Mouse (Mus musculus): ENCODE data around the gene Fam171a2. TPM values are rescaled to one million over a fixed set of nuclear protein-coding genes. Genes with fewer than 3 reads are reported as not detected.
A peak's percentile ranks its signal among the peaks of the same experiment; 100 is the strongest.

Fam171a2 gene
- polyA plus RNA-seq, 1 experiment from 2014 or later = 22.5 TPM

DNA sequence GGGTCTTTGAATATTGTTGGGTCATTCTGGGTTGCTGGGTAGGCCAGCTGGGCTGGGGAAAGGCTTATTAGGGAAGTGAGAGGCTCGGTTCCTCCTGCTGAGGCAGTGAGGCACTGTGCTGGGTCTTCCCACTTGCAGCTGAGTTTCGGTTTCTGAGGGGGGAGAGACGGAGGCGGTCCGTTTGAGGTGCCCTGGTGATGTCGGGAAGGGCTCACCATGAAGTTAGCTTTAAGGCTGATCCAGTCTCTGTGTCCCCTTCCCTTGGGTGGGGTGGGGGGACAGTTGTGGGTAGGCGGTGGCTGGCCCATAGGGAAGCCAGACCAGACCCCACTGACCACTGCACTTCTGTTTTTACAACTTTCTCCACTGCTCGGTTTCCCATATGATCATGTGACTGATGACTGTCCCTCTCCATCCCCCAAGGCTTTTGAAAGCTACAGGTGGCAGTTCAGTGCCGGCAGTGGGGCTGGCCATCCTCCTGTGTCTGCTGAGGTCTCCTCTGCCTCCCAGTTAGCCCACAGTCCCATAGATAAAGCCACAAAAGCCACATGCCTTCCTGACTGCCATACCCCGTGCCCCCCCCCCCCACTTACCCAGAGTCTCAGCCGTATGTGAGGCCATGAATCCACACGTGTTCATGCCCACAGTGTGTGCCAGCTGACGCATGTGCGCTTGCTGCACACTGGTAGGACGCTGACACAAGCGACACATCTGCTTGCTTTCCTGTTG lies 15.2 kb downstream of the Fam171a2 start:
- ATAC-seq (replicated peaks) = no peak
- no peak overlapping the region for H3K9ac ChIP-seq (replicated peaks)
- no peak overlapping the region for H3K27ac ChIP-seq (replicated peaks)
- no peaks in the 10 kb centered on the region; the same call in 1 of the 2 replicates for H3K27me3 ChIP-seq
- H3K4me1 ChIP-seq = peaks cover 38% of the 10 kb centered on the region
- no peak overlapping the region for H3K4me3 ChIP-seq
- H3K9me3 ChIP-seq = no peaks in the 10 kb centered on the region
- peaks cover 25% of the 10 kb centered on the region for H3K36me3 ChIP-seq
- 68% methylated on average over 16 of the region's 16 CpGs for WGBS
- no peak overlapping the region for H3K4me2 ChIP-seq (replicated peaks)

DNA sequence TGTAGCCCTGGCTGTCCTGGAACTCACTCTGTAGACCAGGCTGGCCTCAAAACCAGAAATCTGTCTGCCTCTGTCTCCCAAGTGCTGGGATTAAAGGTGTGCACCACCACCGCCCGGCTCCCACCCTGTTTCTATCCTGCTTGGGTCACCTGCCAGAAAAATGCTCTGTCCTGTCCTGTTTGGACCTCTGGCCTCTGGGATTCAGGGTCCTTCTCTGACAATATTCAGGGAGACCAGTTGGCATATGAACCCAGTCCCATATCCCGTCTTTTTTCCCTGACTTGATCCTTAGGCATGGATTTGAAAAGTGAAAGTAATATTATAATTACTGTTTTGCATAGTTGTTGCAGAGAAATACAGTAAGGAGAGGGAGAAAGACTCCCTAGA lies 15.8 kb downstream of the Fam171a2 start:
- Histone ChIP-seq H3K9me3 (no peaks in the 10 kb centered on the region), H3K27ac (replicated peaks) (no peak overlapping the region), H3K4me3 (no peak overlapping the region), H3K36me3 (peaks cover 21% of the 10 kb centered on the region), H3K4me1 (peaks cover 33% of the 10 kb centered on the region), H3K4me2 (replicated peaks) (no peak overlapping the region), H3K27me3 (no peaks in the 10 kb centered on the region; the same call in 1 of the 2 replicates), H3K9ac (replicated peaks) (no peak overlapping the region)
- WGBS = 88% methylated on average over 3 of the region's 3 CpGs
- no peak for ATAC-seq (replicated peaks)

DNA sequence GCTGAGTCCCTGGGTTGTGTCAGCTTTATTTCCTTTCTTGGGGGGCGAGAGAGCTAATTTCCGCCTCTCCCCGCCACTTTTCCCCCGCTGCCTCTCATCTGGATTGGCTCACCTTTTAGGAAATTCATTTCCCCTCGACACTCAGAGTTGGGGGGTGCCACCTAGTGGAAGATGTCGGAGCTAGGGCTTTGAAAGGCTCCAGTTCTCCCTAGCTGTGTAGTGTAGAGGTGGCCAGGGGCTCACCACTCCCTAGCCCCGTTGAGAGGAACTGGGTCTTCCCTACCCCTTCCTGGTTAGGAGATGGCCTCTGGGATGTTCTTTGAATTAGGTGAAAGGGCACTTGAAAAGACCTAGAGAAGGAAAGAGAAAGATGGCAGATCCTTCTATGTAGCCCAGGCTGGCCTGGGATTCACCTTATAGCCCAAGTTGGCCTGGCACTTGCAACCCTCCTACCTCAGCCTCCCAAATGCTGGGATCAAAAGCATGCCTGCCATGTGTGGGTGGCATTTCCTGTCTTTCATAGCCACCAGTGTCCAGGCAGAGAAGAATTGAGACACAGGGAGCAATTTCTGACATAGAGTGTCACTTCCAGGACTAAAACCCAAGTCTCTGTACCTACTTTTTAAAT lies 16.4 kb downstream of the Fam171a2 start:
- peak overlapping the region; percentile 80 for H3K27ac ChIP-seq (replicated peaks)
- no peaks in the 10 kb centered on the region; the same call in 1 of the 2 replicates for H3K27me3 ChIP-seq
- H3K4me3 ChIP-seq = peak overlapping the region; percentile 72
- no peaks in the 10 kb centered on the region for H3K9me3 ChIP-seq
- H3K36me3 ChIP-seq = peaks cover 16% of the 10 kb centered on the region
- 1% methylated on average over 7 of the region's 7 CpGs for WGBS
- H3K4me1 ChIP-seq = peaks cover 33% of the 10 kb centered on the region
- peak; percentile 39; the same call in 1 of the 2 replicates for ATAC-seq (replicated peaks)
- peak overlapping the region; percentile 63 for H3K9ac ChIP-seq (replicated peaks)
- peak overlapping the region; percentile 99 for H3K4me2 ChIP-seq (replicated peaks)

DNA sequence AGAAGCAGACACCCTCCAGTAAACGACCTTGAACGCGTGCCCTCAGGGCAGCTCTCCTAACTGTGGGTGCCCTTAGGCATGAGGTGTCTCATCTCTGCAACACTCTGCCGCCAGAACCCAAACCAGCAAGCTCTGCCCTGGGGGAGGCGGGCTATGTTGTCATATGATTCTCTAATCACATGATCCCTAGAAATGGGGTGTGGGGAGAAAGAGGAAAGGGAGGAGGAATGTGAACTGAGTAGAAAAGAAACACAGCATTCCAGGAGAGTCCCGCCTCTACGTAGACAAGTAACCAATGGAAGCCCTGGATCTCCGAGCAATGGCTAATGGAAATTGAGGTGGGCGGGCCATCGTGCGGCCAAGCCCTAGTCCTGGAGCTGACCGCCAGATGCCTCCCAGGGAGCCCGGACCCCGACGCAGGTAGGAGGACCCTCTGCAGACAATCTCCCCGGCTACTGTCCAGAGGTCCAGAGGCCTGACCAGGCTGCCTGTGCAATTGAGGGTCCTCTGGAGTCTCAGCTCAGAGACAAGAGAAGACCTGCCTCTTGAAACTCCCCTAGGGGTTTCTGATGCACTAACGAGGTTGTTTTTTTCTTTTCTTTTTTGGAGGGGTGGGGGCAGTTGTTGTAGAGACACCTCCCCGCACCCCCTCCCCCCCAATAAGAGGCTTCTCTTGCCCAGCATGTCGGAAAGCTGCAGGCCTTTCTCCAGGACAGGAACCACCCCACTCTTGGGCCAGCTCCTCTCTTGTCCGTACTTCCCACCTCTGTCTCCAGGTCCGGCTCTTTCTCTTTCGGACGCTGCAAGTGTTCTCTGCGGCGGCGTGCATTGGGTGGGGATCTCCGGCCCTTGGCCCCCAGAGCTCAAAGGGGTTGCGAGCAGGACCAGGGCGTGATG lies 17.1 kb downstream of the Fam171a2 start, which contains the start of gene Grn:
TSS of gene Grn (plus strand) at position 195 of the 897 bp plus-strand sequence.
- under 1% methylated on average over 29 of the region's 29 CpGs for WGBS
- Histone ChIP-seq H3K4me2 (replicated peaks) (peak within 1 kb of the TSS; percentile 99), H3K4me1 (peaks cover 30% of the 10 kb centered on the region), H3K27ac (replicated peaks) (peak within 1 kb of the TSS; percentile 80), H3K36me3 (peaks cover 9% of the 10 kb centered on the region), H3K4me3 (peak within 1 kb of the TSS; percentile 72), H3K9me3 (no peaks in the 10 kb centered on the region), H3K9ac (replicated peaks) (peak within 1 kb of the TSS; percentile 63), H3K27me3 (no peaks in the 10 kb centered on the region; the same call in 1 of the 2 replicates)
- ATAC-seq (replicated peaks) = peak; percentile 93

DNA sequence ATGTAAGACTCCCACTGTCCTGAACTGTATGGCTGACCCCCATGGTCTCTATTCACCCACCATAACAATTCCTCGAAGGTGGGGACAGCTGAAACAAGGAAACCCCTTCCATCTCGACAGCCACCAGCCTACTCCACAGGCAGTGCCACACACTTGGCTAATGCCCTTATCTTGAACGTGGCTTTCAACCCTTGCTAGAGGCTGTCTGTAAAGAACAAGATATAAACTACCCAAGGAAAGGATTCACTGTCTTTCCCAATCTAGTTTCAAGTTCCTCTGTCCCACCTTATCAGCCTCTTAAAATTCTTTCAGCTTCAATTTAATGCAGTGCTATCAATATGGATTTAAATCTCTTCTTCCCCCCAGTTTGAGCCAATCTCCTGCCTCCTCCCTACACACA lies 17.9 kb downstream of the Fam171a2 start:
- peaks cover under 1% of the 10 kb centered on the region; the same call in 1 of the 2 replicates for H3K36me3 ChIP-seq
- peak overlapping the region; percentile 53 for H3K9ac ChIP-seq (replicated peaks)
- peak overlapping the region; percentile 72 for H3K4me3 ChIP-seq
- WGBS = 48% methylated on average over 3 of the region's 3 CpGs
- peak overlapping the region; percentile 99 for H3K4me2 ChIP-seq (replicated peaks)
- no peaks in the 10 kb centered on the region for H3K9me3 ChIP-seq
- no peaks in the 10 kb centered on the region; the same call in 1 of the 2 replicates for H3K27me3 ChIP-seq
- no peak for ATAC-seq (replicated peaks)
- H3K27ac ChIP-seq (replicated peaks) = peak overlapping the region; percentile 54; the same call in 1 of the 2 replicates
- H3K4me1 ChIP-seq = peaks cover 30% of the 10 kb centered on the region

DNA sequence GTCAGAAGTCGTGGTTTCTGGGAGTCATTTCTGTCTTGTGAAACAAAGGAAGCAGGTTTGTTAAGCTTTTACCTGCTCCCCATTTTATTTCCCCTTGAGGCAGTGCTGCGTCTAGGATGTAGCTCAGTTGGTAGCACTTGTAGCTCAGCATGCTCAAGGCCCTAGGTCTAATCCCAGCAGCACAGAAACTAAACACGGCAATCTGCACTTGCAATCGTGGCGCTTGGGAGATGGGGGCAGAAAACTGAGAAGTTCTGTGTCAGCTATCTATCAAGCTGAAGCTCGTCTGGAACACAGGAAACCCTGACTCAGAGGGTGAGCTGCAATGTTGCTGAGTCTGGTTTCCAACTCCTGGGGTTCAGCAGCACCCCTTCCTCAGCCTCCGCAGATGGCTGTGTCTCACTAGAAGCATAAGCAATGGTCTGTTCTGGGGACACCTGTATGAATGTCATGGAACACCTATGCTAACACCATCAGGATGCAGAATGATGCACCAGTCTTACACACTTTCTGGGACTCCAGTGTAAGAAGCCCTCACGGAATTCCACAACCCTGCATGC lies 18.4 kb downstream of the Fam171a2 start:
- no peaks in the 10 kb centered on the region; the same call in 1 of the 2 replicates for H3K27me3 ChIP-seq
- ATAC-seq (replicated peaks) = no peak
- 73% methylated on average over 8 of the region's 8 CpGs for WGBS

DNA sequence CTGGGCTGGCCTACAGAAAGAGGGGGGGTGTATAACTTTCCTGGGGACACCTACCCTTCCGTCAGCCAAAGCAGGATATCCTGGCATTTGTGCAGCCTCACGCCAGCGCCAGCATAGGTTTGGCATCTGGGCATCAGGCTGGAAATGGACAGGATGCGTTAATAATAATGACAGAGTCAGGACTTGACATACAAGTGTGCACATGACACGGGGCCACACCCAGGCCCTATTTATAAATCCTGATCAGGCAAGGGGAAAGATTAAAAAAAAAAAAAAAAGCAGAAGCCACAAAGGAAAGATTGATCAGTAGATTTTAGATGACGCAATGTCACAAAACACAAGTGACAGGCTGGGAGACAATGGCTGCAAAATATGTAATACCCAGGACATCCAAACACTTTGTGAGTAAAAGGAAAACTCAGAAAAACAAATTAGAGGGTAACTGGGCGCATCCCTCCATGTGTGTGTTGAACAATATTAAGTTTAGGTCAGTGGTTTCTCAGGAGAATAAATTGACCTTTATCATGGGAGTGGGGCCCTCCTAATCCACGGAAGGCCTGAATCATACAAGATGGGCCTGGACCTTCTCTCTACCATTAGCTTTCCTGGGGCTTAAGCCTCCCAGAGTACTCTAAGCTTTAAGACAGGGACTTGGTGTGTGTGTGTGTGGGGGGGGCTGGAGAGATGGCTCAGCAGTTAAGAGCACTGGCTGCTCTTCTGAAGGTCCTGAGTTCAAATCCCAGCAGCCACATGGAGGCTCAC lies 21.7 kb downstream of the Fam171a2 start:
- ATAC-seq (replicated peaks) = no peak
- 80% methylated on average over 8 of the region's 8 CpGs for WGBS

More for the DNA sequence above, 18.4 kb downstream of the Fam171a2 start:
- no peak overlapping the region for H3K4me2 ChIP-seq (replicated peaks)
- H3K4me3 ChIP-seq = no peak overlapping the region
- no peaks in the 10 kb centered on the region for H3K36me3 ChIP-seq
- H3K27ac ChIP-seq (replicated peaks) = no peak overlapping the region
- H3K4me1 ChIP-seq = peaks cover 27% of the 10 kb centered on the region
- no peaks in the 10 kb centered on the region for H3K9me3 ChIP-seq
- H3K9ac ChIP-seq (replicated peaks) = no peak overlapping the region

DNA sequence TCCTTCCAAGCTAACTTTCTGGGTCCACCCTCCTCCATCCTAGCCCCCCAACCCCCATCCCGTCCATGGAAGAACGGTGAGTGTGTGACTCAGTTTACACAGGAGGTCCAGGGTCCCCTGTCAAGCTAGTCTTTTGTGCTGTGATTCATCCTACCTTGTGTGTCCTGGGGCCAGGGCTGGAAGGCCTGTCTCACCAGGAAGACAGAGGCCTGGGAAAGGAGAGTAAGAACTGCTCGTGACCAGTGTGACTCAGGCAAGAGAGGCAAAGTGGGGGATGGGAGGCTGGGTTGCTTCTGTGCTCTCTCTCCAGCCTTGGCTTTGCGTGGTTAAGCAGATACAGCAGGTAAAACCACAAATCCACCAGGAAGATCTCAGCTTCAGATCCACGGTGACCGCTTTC lies 22.8 kb downstream of the Fam171a2 start:
- no peak for ATAC-seq (replicated peaks)
- no peak overlapping the region for H3K4me3 ChIP-seq
- peaks cover 4% of the 10 kb centered on the region for H3K4me1 ChIP-seq
- H3K4me2 ChIP-seq (replicated peaks) = no peak overlapping the region
- H3K27me3 ChIP-seq = no peaks in the 10 kb centered on the region; the same call in 1 of the 2 replicates
- no peaks in the 10 kb centered on the region for H3K9me3 ChIP-seq
- H3K36me3 ChIP-seq = no peaks in the 10 kb centered on the region
- WGBS = 74% methylated on average over 6 of the region's 6 CpGs
- H3K9ac ChIP-seq (replicated peaks) = no peak overlapping the region
- no peak overlapping the region for H3K27ac ChIP-seq (replicated peaks)

More for the DNA sequence above, 21.7 kb downstream of the Fam171a2 start:
- Histone ChIP-seq H3K9ac (replicated peaks) (no peak overlapping the region), H3K27me3 (no peaks in the 10 kb centered on the region; the same call in 1 of the 2 replicates), H3K27ac (replicated peaks) (no peak overlapping the region), H3K9me3 (no peaks in the 10 kb centered on the region), H3K4me1 (peaks cover 11% of the 10 kb centered on the region), H3K36me3 (no peaks in the 10 kb centered on the region), H3K4me3 (no peak overlapping the region), H3K4me2 (replicated peaks) (no peak overlapping the region)

DNA sequence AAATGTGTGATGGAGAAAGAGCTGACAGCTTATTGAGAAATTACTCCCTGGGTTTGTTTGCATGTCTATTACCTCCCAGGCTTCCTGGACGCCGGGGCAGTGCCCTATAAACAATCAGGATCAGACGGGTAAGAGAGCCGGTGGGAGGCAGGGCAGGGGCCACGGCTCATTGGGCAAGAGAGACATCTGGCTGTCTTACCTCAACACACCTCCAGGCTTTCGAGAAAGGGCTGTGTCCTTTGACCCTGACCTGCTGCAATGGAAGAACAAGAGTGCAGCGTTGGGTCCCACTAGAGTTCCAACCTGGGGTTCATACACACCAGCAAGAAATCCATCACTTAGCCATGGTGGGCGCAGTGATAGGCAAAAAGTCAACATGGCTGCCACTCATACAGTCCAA lies 25.9 kb downstream of the Fam171a2 start:
- 64% methylated on average over 8 of the region's 8 CpGs for WGBS
- Histone ChIP-seq H3K27me3 (no peaks in the 10 kb centered on the region), H3K36me3 (no peaks in the 10 kb centered on the region), H3K4me2 (replicated peaks) (no peak overlapping the region), H3K4me3 (no peak overlapping the region), H3K9ac (replicated peaks) (no peak overlapping the region), H3K9me3 (no peaks in the 10 kb centered on the region), H3K4me1 (no peaks in the 10 kb centered on the region), H3K27ac (replicated peaks) (no peak overlapping the region)
- no peak for ATAC-seq (replicated peaks)

DNA sequence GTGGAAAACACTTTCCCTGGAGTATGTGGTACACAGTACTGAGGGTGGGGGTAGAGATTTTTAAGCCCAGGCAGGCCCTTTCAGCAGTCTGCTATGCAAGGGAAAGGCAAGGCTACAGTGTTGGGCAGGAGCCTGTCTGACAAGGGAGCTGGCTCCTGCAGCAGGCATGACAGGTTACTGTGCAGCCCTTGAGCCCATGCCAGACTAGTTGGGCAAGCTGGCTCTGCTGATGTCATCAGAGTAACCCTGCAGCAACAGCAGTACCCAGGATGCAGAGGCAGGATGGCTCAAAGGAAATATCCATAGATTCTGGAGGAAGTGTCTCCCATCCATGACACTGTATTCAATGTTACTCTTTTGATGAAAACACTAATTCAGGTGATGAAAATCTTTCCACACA lies 28.6 kb downstream of the Fam171a2 start:
- Histone ChIP-seq H3K27me3 (no peaks in the 10 kb centered on the region), H3K4me2 (replicated peaks) (no peak overlapping the region), H3K4me1 (no peaks in the 10 kb centered on the region), H3K27ac (replicated peaks) (no peak overlapping the region), H3K9me3 (no peaks in the 10 kb centered on the region), H3K36me3 (no peaks in the 10 kb centered on the region), H3K9ac (replicated peaks) (no peak overlapping the region), H3K4me3 (no peak overlapping the region)
- ATAC-seq (replicated peaks) = no peak

DNA sequence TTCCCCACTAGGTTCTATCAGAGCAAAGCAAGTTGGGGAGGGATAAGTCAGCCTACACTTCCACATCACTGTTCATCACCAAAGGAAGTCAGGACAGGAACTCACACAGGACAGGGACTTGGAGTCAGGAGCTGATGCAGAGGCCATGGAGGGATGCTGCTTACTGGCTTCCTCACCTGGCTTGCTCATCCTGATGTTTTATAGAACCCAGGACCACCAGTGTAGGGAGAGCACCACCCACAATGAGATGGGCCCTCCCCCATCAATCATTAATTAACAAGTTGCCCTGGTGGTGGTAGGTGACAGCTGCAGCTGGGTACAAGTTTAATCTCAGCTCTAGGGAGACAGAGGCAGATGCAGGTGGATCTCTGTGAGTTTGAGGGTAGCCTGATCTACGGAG lies 30.3 kb downstream of the Fam171a2 start:
- no peaks in the 10 kb centered on the region for H3K36me3 ChIP-seq
- H3K27ac ChIP-seq (replicated peaks) = no peak overlapping the region
- no peak overlapping the region for H3K4me2 ChIP-seq (replicated peaks)
- no peaks in the 10 kb centered on the region for H3K9me3 ChIP-seq
- WGBS = 88% methylated on average over 1 of the region's 1 CpGs
- ATAC-seq (replicated peaks) = no peak
- H3K9ac ChIP-seq (replicated peaks) = no peak overlapping the region
- H3K27me3 ChIP-seq = no peaks in the 10 kb centered on the region
- H3K4me3 ChIP-seq = no peak overlapping the region
- H3K4me1 ChIP-seq = no peaks in the 10 kb centered on the region
